Mouse (Mus musculus): ENCODE results near the gene Cyp4x1. TPM values are rescaled to one million over a fixed set of nuclear protein-coding genes. Genes with fewer than 3 reads are reported as not detected.
"Not testable (repeated sequence)": the region's sequence is repeated elsewhere in the genome, so short reads cannot be mapped to it uniquely, and the experiment has no call there.

Gene Cyp4x1
- not detected for total RNA-seq (2021)

- intact Hi-C loops (cut with DNase I): no loop called here
- no peak for DNase-seq
Observed at GRCm38 (mm10) chr4:115133621-115134295, at the start of gene Cyp4x1. Cyp4x1 (minus strand) TSS chr4:115134281.

DNA sequence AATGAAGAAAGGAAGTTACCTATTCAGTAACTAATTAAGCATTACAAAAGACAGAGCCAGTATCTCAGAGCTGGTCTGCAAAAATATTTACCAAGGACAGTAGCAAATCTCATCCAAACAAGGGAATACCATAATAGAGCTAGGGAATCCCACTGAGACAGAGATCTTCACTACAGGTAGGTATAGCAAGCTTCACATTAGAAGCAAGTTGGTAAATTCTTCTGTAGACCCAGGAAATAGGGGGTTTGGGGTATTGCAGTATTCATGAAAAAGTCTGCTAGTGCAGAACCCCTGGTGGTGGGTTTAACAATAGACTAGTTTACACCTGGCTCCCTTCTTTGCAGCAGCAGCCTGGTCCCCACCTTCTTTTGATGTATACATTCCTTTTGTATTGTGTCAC is 42.1 kb upstream of the Cyp4x1 start:
- DNase-seq: not testable (repeated sequence)

DNA sequence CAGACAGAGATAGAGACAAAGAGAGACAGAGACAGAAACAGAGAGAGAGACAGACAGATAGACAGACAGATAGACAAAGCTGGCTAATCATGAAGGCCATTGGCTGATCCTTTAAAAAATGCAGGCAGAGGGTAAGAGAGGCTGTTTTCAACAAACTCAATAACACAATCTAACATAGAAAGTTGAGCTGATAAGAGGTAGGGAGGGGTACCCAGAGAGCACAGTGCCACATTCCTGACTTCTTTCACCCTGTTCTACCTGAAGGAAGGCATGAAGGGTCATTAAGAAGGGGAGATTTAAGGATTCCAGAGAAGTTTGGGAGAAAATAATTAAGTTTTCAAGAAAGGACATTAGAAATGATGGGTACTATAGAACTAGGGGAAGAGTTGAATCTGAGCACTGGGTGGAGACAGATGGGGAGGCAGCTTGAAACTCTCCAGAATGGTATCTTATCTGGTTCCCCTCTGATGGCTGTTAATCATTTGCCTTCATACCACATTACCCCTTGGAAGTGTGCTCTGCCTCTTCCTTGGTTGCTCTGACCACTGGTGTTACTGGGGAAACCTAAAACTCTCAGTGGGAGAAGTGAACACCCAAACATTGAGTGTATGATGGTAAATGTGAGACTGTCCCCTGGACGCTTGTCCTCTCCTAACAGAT is 40.7 kb upstream of the Cyp4x1 start:
- intact Hi-C loops (cut with DNase I): no loop called here
- no peak for DNase-seq

More for the DNA sequence above, 42.1 kb upstream of the Cyp4x1 start:
- intact Hi-C loops (cut with DNase I): not testable (repeated sequence)

GRCm38 (mm10) chr4:115158963-115159362 is 24.9 kb upstream of the Cyp4x1 start:
- DNase-seq; intact Hi-C loops (cut with DNase I): not testable (repeated sequence)

DNA sequence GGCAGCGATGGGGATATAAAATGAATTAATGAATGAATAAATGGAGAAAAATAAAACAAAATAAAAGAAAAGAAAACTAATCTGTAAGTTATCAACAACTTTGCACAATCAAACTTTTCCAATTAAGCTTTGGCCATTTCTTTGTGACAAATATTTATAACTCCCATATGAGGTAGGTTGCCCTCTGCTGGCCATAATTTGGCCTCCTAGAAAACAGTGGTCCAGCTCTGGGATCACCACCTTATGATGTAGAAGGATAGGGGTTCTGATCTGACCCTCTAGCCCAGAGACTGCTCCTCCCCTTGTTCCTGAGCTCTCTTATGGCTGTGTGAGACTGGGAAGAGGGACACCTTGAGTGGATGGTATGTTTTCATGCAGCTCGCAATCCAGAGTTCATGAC is 20.6 kb upstream of the Cyp4x1 start:
- no peak for DNase-seq
- intact Hi-C loops (cut with DNase I): no loop called here

DNA sequence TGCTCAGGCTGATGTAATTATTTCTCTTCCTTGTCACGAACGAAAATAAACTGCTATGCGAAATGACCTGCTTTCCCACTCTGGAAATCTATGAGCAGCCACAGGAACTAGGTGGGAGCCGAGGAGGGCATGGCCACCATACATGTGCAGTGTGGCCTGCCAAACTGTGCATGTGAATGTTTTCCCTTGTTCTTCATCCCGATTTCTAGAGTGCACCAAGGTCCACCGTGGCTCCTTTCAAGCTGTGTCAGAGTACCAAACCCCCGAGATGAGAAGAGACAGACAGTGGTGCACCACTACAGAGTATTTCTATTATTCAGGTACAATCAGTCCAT is 182 bp upstream of the Cyp4x1 start:
- DNase-seq: no peak
- intact Hi-C loops (cut with DNase I): no loop called here

GRCm38 (mm10) chr4:115133085-115133484 is 996 bp downstream of the Cyp4x1 start:
- intact Hi-C loops (cut with DNase I): no loop called here

GRCm38 (mm10) chr4:115124713-115125112 is 9.4 kb downstream of the Cyp4x1 start:
- DNase-seq: no peak
- intact Hi-C loops (cut with DNase I): no loop called here

More at GRCm38 (mm10) chr4:115133085-115133484, 996 bp downstream of the Cyp4x1 start:
- no peak for DNase-seq

- DNase-seq: no peak
Observed at GRCm38 (mm10) chr4:115123507-115123906, 10.6 kb downstream of the Cyp4x1 start.

DNA sequence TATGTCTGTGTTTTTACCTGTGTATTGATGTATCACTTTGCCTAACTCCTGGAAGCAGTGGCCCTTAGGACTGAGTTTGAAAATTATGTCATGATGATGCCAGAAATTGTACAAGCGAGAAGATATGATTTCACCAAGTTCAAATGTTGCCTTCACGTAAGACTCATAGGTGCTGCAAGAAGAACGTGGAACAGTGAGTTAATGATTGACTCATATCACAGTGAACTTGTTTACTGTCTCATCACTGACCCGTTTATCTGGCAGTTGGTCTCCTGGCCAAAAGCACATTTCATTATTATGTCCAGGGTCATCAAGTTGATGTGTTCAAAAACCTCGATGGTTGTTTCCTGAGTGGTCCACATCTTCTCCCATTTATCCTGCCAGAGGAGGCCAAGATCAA is 12.5 kb downstream of the Cyp4x1 start:
- intact Hi-C loops (cut with DNase I): no loop called here
- DNase-seq: no peak

More at GRCm38 (mm10) chr4:115123507-115123906, 10.6 kb downstream of the Cyp4x1 start:
- intact Hi-C loops (cut with DNase I): no loop called here

DNA sequence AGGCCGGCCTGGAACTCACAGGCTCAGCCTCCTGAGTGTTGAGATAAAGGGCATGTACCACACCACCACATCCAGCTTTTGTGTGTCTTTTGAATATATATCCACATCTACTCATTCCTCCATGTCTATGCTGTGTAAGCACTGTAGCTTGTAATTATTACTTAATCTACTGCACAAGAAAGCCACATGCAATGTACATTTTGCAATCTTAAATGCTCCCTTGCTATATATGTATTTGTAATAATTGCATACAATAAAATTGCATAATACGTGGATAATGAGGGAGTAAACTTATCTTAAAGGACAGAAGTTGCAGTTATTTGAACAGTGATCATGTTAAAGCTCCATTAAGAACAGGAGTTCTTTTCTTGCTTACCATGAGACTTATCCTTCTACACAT is 12.9 kb downstream of the Cyp4x1 start:
- DNase-seq: no peak
- intact Hi-C loops (cut with DNase I): no loop called here

DNA sequence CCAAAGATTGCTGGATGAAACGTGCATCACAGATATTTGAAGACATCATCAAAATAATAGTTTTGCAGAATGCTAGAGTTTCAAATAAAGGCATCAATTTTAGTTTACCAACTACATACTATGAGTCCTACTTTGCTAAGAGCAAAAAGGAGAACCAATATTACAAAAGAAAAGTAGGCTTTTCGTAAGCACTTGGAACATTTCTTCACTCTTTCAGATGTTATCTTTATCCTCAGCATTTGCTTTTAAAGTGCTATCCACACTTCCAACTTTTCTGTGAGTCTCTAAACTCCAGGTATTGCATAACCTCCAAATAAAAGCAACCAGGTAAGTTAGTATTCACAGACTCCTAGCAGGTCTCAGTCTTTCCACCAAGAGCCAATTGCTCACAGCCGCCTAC is 14.4 kb downstream of the Cyp4x1 start:
- intact Hi-C loops (cut with DNase I): no loop called here

GRCm38 (mm10) chr4:115113266-115113665 is 20.8 kb downstream of the Cyp4x1 start:
- intact Hi-C loops (cut with DNase I): no loop called here

More for the DNA sequence above, 14.4 kb downstream of the Cyp4x1 start:
- no peak for DNase-seq

DNA sequence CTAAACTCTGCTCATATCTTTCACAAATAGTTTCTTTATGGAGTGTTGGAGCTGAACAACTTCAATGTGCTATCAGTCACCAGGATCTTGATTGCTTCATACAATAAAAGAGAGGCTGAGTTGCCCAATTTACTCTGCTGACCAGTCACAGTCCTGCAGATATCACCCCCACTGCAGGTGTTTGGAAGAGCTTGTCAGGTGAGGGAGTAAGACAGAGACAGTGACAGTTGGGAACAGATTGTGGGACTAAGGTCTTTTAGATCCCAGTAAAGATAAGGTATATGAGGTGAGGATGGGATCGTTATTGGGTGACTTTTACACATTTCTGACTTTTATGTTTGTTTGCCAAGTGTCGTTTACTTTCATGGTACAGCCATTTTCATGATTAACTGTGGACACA is 22.9 kb downstream of the Cyp4x1 start:
- intact Hi-C loops (cut with DNase I): no loop called here
- DNase-seq: no peak

More at GRCm38 (mm10) chr4:115113266-115113665, 20.8 kb downstream of the Cyp4x1 start:
- DNase-seq: no peak

- intact Hi-C loops (cut with DNase I): no loop called here
Observed at GRCm38 (mm10) chr4:115103510-115103909, 30.6 kb downstream of the Cyp4x1 start.

DNA sequence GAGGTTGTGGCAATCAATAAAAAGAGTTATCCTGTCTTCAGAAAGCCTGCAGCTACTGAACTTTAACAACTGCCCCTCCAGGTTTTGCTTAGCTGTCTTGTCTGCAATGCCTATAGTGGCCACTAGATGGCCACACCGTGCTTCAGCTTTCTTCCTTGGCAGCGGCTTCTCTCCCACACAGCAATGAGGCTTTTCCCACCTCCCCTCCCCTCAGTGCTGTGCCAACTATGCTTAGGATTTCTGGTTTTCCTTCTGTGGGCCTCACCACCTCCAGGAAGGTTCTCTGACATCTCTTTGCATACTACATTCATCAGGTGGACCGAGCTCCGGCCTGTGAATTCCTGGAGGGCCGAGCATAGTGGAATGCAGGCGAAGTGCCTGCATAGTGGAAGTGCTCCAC is 32.4 kb downstream of the Cyp4x1 start:
- DNase-seq: peak; percentile 41 to 63
- intact Hi-C loops (cut with DNase I): loop anchor here (2.0 kb wide), 1 partner anchor 609 kb away; no protein-coding TSS in a partner anchor

More at GRCm38 (mm10) chr4:115103510-115103909, 30.6 kb downstream of the Cyp4x1 start:
- DNase-seq: no peak

GRCm38 (mm10) chr4:115097146-115097496 is 37.0 kb downstream of the Cyp4x1 start:
- intact Hi-C loops (cut with DNase I): loop anchor here (5.0 kb wide), 1 partner anchor 100 kb away; no protein-coding TSS in a partner anchor
- peak in 1 of 2 experiments; percentile 29 for DNase-seq

DNA sequence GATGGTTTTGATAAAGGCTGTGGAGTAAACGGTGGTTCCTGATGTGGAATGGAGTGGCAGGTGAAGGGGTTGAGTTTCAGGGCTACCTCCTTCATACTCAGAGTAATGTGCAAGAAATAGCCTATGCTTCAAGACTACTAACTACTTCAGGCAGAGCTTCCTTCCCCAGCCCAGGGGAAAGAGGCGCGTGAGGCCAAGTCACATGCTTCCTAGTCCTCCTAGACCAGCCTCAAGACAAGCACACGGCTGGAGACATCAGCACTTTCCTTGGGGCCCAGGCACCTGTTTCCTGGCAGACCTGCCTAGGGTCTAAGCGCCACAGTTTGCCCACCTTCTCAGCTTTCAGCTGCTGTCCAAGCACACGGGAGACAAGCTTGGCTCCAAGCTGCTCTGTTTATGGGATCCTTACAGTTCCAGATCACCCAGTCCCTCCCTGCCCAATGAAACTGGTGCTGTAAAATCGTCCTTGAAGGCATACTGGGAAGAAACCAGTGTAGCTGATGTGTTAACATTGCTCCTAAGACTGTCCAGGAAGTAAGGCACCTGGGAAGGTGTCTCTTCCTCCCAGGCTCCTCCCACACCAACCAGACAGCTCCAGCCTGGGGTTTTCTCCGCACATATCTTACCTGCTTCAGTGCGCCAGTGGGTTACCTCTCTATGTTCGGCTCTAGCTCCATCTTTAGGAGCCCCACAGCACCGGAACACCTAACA is 37.5 kb downstream of the Cyp4x1 start:
- no peak for DNase-seq
- intact Hi-C loops (cut with DNase I): loop anchor here (5.0 kb wide), 1 partner anchor 99 kb away; no protein-coding TSS in a partner anchor

- intact Hi-C loops (cut with DNase I): loop anchor here (5.0 kb wide), 1 partner anchor 99 kb away; no protein-coding TSS in a partner anchor
- DNase-seq: peak; percentile 28 to 31
Observed at GRCm38 (mm10) chr4:115095671-115096434, 38.2 kb downstream of the Cyp4x1 start.

DNA sequence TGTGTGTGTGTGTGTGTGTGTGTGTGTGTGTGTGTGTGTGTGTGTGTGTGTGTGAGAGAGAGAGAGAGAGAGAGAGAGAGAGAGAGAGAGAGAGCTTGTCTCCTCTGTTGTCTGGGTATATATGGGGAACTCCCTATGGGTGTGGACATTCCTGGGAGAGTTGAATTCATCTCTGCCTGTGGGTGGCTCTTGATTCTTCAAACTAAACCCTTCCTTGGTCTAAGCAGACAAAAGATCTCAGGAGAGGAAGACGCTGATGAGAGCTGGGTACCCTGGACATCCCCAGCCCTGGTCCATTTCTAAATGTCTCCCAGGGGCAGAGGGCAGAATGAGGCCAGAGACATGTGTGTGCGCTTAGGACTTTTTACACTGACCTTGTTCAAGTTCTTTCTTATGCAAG is 40.0 kb downstream of the Cyp4x1 start:
- no peak for DNase-seq
- intact Hi-C loops (cut with DNase I): no loop called here

Measured in heart, postnatal 36 days (tissue).